Mouse (Mus musculus): ENCODE measurements at regions not wholly inside any gene's neighbourhood (a gene's known extent, or its start where the extent isn't known, plus 50 kb on each side); places are given as distances from the start of the nearest gene placed in this dataset.

- in situ Hi-C loops (cut with MboI, MseI), result no loop called here
These were observed 459.4 kb downstream of the Pros1 start for GRCm38 (mm10) chr16:63313544-63313943.

- in situ Hi-C loops (cut with MboI, MseI), result no loop called here
These were observed 465.5 kb downstream of the Pros1 start for GRCm38 (mm10) chr16:63319602-63320001.

- in situ Hi-C loops (cut with MboI, MseI), result no loop called here
These were observed 497.5 kb downstream of the Pros1 start for GRCm38 (mm10) chr16:63351511-63352125.

GRCm38 (mm10) chr16:63369868-63370267 is 494.1 kb downstream of the Epha3 start:
- in situ Hi-C loops (cut with MboI, MseI), result no loop called here

GRCm38 (mm10) chr16:63371275-63371674 is 492.7 kb downstream of the Epha3 start:
- in situ Hi-C loops (cut with MboI, MseI), result no loop called here

GRCm38 (mm10) chr16:63404976-63405375 is 459.0 kb downstream of the Epha3 start:
- in situ Hi-C loops (cut with MboI, MseI), result no loop called here

GRCm38 (mm10) chr16:63412656-63413055 is 451.3 kb downstream of the Epha3 start:
- in situ Hi-C loops (cut with MboI, MseI), result loop anchor here (10.0 kb wide), 1 partner anchor 62 kb away; no protein-coding TSS in a partner anchor

- in situ Hi-C loops (cut with MboI, MseI), result no loop called here
These were observed 411.7 kb downstream of the Epha3 start for GRCm38 (mm10) chr16:63452301-63452700.

GRCm38 (mm10) chr16:63466615-63467014 is 397.4 kb downstream of the Epha3 start:
- in situ Hi-C loops (cut with MboI, MseI), result no loop called here

GRCm38 (mm10) chr16:63468851-63469250 is 395.1 kb downstream of the Epha3 start:
- in situ Hi-C loops (cut with MboI, MseI), result no loop called here
